Mouse (Mus musculus) frontal cortex, postnatal 25 days (tissue): Measurements from ENCODE around the gene Ewsr1.

Source experiments
- DNase-seq, 2 experiments: peaks; one replicate each; pipeline ENCODE4 v3.0.0; 2022; ENCODE audit warnings: low spot score in 2 of 2

Ewsr1 gene

DNA sequence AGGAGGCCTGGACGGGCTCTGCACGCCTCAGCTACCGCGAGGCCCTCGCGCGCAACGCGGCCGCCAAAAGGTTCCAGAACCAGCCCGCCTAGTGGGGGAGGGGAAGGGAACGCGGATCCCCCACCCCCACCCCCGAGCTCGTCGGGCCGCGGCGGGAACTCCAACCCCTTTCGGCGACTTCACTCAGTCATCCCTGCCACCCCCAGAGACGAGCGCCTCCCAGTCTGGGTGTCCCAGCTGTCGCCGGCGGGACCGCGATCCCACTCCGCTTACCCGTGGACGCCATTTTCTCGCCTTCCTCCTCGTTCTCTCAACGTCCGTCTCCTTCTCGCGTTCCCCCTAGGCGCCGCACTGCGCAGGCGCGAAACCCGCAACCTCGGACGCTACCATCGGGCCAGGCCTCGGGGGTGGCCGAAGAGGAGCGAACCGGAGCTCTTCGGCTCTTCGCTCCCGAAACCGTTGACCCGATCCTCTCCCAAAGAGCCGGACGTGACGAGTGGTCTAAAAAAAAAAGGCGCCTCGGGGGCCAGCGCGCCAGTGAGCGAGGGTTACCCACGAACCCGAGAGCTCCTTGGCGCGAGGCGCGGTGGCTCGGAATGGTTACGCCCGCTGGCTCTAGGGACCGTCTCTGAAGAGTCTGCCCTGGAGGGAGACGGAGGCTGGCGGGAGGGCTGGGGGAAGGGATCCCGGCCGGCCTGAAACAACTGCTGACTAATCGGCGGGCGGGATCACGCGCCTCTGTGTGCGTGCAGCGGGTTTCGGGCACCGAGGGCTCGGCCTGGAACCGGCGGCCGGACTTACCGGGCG is at the start of gene Ewsr1, which contains the start of gene Rhbdd3:
Gene Ewsr1, minus strand, starts transcription at position 531 of the 807 bp plus-strand sequence.
Gene Rhbdd3, plus strand, starts transcription at position 191 of the 807 bp plus-strand sequence.
- DNase-seq, result peak; percentile 97 to 98

DNA sequence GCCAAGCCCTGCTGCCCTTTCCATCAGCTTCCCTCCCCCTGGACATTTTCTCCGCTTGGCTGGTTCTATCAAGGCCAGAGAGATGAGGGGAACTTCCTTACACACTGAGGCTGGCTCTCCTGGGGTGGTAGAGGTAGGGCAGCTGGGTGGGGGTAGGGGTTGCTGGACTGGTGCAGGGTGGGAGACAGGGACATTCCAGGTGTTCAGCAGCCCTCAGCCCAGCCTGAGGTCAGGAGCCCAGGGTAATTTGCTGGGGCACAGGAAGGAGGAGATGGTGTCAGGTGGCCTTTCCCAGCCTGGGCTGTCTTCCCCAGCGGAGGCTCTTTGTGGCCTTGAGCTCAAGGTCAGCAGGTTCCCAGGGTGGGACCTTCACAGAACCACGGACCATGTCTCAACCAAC is 46.5 kb upstream of the Ewsr1 start:
- DNase-seq, result no peak

- no peak for DNase-seq
Observed at GRCm38 (mm10) chr11:5141965-5142364, 42.9 kb upstream of the Ewsr1 start.

GRCm38 (mm10) chr11:5141252-5141651 is 42.2 kb upstream of the Ewsr1 start:
- no peak for DNase-seq

- DNase-seq, result no peak
Observed at GRCm38 (mm10) chr11:5140619-5141018, 41.6 kb upstream of the Ewsr1 start.

GRCm38 (mm10) chr11:5139372-5139771 is 40.3 kb upstream of the Ewsr1 start:
- no peak for DNase-seq

DNA sequence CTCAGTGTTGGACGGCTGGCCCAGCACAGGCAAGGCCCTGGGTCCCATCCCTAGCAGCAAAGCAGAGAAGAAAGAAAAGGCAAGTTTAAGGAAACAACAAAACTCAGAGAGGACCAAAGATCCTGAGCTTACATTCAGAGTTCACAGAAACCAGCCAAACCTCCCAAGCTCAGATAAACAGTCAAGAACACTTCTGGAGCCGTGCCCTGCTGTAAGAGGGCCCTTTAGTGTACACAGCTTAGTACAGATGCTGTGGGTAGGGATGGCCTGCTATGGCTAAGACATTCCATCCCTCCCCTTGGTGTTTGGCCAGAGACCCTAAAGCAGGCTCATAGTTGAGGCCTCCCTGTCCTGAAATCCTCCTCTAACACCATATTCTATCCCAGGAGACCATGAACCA is 39.6 kb upstream of the Ewsr1 start:
- DNase-seq, result no peak

DNA sequence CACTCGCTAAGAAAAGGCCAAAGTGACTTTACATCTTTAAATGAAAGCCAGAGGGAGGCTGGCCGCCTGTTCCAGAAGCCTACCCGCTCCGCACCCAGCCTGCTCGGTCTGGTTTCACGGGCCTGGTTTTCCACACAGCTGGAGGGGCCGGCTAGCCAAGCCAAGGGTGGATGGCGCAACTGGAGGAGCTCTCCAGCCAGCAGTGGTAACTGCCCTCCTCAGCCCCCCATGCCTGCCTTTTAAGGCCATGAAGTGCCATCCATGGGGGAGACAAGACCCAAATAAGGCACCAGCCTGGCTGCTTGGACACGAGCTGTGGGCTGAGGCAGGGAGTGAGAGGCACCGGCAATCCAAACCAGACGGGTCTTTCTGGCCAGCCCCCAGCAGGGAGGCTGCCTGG is 36.8 kb upstream of the Ewsr1 start:
- DNase-seq, result no peak

GRCm38 (mm10) chr11:5132751-5133150 is 33.7 kb upstream of the Ewsr1 start:
- no peak for DNase-seq

DNA sequence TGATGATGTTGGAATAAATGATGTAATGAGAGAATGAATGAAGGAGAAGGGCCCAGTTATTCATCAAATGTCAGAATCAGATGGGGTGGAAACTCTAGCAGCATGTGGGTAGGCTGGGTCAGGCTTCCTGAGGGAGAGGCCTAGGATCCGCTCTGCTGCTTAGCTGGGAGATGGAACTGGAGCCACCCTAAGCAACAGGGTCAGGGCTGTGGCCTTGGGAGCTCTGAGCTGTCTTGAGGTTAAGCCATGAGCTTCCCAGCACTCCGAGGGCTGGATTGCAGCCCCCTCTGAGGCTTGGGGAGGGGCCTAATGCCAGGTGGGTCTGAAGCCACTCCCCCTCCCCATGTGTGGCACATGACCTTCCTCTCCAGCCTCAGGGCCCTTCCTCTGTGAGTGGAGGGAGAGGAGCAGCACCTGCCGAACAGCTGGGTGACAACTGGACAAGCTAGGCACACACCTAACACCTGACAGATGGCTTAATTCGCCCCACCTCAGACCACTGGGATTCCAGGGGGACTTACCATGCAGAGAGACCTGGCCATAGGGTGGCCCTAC is 31.1 kb upstream of the Ewsr1 start:
- no peak for DNase-seq

DNA sequence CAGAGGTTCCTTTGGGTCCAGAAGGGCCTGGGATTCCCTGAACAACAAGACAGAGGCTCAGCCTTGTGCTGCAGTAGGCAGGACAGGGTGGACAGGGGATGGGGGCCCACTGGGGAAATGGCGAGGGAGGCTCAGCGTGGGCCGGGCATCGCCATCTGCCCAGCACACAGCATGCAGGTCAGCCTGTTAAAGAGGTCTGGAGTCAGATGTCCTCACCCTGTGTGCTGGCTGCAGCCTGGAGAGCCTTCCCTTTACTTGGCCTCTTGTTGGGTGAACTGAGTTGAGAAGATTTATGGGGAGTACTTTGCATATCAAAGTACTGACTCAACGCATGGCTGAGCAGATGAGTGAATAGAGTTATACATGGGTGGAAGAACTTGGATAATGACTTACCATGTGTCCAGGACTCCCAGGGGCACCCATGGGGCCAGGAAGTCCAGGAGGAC is 30.0 kb upstream of the Ewsr1 start:
- DNase-seq, result no peak

DNA sequence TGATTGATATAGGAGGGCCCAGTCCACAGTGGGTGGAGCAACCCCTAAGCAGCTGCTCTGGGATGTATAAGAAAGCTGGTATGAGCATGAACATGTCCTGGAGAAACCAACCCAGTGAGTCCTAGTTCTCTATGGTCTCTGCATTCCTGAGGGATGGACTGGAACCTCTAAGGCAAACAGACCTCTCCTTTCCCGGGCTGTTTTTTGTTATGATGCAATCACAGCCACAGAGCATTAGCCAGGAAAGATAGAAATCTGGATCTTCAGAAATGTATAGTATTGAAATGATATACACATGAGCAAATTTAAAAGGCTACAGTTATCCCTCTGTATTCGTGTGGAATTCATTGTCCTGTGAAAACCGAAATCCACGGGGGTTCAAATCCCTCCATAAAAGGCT is 26.6 kb upstream of the Ewsr1 start:
- DNase-seq, result no peak

- DNase-seq, result peak; percentile 87 to 91
Observed at GRCm38 (mm10) chr11:5114931-5115581, 16.0 kb upstream of the Ewsr1 start.

GRCm38 (mm10) chr11:5113645-5114044 is 14.6 kb upstream of the Ewsr1 start:
- DNase-seq, result no peak

DNA sequence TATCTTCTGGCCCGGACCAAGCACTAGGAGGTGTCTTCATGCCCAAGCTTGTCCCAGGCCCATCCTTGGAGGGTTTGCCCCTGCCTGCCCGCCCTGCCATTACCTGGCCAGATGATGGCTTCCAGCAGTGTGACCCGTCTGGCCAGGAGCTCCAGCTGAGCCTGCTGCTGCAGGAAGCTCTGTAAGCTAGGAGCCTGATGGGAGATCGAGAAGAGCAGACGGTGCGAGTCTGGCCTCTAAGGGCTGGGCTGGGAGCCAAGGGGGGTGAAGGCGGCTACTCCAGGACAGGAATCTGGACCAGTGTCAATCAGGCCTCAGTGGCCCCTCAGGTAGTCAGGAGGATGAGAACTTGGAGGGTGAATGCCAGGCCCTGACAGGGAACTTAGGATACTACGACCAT is 10.4 kb upstream of the Ewsr1 start:
- no peak for DNase-seq

DNA sequence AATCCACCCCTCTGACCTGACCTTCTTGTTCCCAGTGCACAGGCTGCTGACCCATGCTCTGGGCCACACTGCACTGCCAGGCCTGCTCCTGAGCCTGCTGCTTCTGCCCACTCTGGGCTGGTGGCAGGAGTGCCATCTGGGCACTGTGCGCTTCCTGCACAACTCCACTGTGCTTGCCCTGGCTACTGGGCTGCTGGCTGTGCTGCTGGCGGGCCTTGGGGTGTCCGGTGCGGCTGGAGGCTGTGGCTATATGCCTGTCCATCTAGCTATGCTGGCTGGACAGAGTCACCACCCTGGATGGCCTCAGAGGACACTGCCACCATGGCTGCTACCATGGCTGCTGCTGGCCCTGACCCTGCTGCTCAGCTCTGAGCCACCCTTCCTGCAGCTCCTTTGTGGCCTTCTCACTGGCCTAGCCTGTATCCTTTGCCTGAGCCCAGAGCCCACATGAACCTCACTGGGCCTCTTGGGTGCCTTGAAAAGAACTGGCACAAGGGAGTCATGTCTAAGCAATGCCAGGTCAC is 5.0 kb upstream of the Ewsr1 start:
- DNase-seq, result no peak

DNA sequence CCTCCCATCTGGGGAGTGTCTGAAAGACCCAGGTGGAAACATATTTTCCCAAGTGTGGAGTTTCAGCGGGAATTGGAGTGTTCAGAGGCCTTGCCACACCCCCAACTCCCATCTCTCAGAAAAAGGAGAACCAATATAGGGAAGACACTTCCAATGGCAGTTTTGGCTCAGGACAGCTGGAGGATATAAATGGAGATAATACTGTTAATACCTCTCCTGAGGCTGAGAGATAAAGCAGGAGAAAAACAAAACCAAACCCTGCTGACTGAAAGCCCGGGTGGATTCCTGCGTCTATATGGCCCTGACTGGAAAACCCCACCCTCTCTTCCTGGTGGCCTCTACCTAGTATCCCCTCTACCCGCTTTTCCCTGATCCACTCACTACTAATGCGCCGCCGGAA is 3.3 kb upstream of the Ewsr1 start:
- DNase-seq, result no peak

DNA sequence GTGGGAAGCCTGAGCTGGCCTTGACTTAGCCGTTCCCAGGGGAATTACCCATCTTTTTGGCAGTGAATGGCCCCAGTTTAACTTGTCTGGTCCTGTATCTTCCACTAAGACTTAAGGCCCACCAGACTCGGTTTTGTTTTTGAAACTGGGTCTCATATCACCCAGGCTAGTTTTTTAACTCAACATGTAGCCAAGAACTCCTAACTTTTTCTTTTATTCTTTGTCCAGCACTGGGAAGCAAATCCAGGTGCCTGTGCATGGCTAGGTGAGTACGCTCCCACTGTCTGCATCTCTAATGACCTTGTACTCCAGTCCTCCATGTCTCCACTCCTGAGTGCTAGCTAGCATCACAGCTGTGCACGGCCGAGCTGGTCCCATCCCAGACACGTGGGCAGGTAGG is 2.6 kb upstream of the Ewsr1 start:
- DNase-seq, result no peak

- no peak for DNase-seq
Observed at GRCm38 (mm10) chr11:5100801-5101200, 1.7 kb upstream of the Ewsr1 start.

GRCm38 (mm10) chr11:5100283-5100682 is 1.2 kb upstream of the Ewsr1 start:
- DNase-seq, result no peak

DNA sequence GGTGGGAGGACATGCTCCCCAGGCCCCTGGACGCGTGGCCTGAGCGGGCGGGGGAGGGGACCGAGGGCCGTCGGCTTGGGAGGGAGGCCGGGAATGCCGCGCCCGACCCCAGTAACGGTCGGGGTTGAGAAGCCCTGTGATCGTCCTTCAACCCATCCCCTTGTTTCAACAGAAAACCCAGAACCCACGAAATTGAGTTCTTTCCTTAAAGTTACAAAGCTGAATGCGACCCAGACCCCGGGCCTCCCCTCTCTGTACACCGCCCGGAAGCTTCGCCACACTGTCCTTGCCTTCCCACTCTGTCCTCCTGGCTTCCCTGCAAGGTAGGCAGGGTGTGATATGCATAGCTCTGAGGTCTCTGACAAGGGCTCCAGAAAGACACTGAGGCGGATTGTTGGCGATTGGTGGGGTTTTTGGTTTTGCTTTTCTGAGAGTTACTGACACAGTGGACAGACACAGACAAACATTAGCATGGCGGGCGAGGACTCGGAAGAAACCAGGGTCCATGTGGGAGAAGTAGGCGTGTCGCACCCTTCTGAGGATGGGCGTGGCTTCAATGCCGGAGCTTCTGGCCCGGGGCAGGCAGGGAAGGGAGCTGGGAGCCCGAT is 614 bp upstream of the Ewsr1 start:
- peak; percentile 55 to 64 for DNase-seq

DNA sequence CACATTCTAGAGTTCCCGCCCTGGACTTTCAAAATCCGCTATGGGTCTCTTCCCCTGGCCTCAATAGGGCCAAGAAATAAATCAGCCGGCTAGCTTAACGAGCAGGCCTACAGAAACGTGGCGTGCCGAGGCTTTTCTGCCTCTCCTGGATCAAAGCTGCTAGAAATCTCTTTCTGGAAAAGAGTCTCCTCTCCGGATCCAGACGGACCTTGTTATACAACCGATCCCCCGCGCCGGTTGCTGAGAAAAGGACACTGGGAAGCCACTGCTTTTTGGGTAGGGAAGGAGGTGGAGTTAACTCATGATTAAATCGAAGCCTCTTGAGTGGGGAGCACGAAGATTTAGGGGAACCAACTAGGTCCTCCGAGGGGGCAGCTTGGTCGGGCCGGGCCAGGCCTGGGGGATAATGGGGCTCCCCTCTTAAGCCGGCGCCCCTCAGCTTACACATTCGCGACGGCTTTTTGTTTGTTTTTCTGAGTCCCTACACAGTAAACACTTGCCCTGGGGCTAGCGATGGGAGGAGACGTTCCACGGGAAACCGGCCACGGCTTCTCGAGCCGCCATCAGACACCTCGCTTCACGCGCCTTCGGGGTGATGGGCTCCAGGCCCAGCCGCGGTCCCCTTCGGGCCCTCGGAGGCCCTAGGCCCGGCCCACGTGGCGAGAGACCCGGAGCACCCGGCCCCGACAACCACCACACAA is 881 bp downstream of the Ewsr1 start:
- DNase-seq, result peak in 1 of 2 experiments; percentile 55
